Mouse (Mus musculus) G1E (cell line): ENCODE measurements around the gene Kmt5c.

Experiments
- CTCF ChIP-seq: IDR thresholded peaks from 2 replicates; pipeline ENCODE4 v1.5.1; 2012; ENCODE audit warnings: low read depth, low read length, inconsistent platforms, mixed read lengths
- GATA1 ChIP-seq: IDR thresholded peaks from 2 replicates; pipeline ENCODE4 v1.6.1; 2012; ENCODE audit warnings: borderline replicate concordance, low read length, inconsistent platforms, mixed read lengths
- POLR2AphosphoS5 ChIP-seq: IDR thresholded peaks from 2 replicates; pipeline ENCODE4 v1.6.1; 2012; ENCODE audit warnings: low read depth, low read length, inconsistent platforms; ENCODE audit not compliant: insufficient replicate concordance
- TAL1 ChIP-seq: conservative IDR thresholded peaks from 2 replicates; pipeline ENCODE4 v1.6.1; 2012; ENCODE audit warnings: low read depth, low read length, inconsistent platforms, mixed read lengths

DNA sequence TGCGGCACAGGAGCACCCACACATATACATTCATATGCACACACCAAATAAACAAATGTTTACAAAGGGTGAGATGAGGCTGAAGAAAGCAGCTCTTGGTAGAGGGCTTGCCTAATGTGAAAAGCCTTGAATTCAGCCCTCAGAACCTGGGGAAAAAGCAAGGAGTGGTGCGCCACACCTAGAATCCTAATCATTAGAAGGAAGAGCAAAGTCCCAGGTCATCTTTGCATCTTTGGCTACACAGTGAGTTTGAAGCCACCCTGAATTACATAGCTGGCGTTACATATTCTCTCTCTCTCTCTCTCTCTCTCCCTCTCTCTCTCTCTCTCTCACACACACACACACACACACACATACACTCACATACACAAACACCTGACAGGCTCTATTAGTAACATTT, 20.6 kb upstream of the Kmt5c start:
- TF ChIP-seq CTCF: no peak
- no peak for TF ChIP-seq TAL1
- no peak for TF ChIP-seq GATA1
- TF ChIP-seq POLR2AphosphoS5: no peak
